Mouse (Mus musculus): ENCODE results near the gene Eipr1. TPM values are rescaled to one million over a fixed set of nuclear protein-coding genes. Genes with fewer than 3 reads are reported as not detected.

Eipr1 gene
- polyA plus RNA-seq, 1 experiment from 2014 or later: 22.4 TPM

DNA sequence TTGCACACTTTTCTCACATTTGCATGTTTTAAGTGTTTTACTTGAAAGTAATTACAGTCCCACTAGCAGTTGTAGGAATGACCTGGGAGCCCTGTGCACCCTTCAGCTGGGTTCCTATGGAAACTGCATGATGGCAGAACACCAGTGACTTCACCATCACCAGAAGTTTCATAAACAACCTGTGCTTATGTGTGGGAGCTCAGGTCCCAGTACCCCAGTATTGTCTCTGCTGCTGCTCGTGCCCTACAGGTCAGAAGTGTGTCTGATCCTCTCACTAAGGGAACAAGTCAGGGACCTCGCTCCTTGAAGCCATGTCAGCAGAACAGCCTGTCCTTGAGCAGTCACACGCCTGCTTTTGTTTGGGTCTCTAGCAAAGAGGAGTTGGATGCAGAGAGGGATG lies 78.9 kb downstream of the Eipr1 start:
- no peak for TF ChIP-seq EP300 (optimal IDR thresholded peaks at IDR 0.05)
- no peak for TF ChIP-seq CTCF (IDR thresholded peaks at IDR 0.05; ENCODE audit: low read depth)
- Histone ChIP-seq H3K4me2 (replicated peaks; ENCODE audit: low read depth) (no peak overlapping the region), H3K27me3 (ENCODE audit: control insufficient read depth, insufficient read depth, low read length) (no peaks in the 10 kb centered on the region), H3K4me3 (ENCODE audit: low read depth, low read length) (no peak overlapping the region), H3K27ac (replicated peaks) (no peak overlapping the region), H3K9ac (ENCODE audit: low read length) (no peak overlapping the region), H3K4me1 (replicated peaks; ENCODE audit: control insufficient read depth, insufficient read depth) (no peaks in the 10 kb centered on the region), H3K9me3 (ENCODE audit: control insufficient read depth, low read length) (no peaks in the 10 kb centered on the region), H3K36me3 (ENCODE audit: control insufficient read depth, insufficient read depth, low read length) (no peaks in the 10 kb centered on the region)
- no peak for DNase-seq (ENCODE audit: low spot score)
- WGBS: 82% methylated on average over 3 of the region's 3 CpGs
- ATAC-seq (ENCODE audit: low FRiP score, low TSS enrichment): no peak

DNA sequence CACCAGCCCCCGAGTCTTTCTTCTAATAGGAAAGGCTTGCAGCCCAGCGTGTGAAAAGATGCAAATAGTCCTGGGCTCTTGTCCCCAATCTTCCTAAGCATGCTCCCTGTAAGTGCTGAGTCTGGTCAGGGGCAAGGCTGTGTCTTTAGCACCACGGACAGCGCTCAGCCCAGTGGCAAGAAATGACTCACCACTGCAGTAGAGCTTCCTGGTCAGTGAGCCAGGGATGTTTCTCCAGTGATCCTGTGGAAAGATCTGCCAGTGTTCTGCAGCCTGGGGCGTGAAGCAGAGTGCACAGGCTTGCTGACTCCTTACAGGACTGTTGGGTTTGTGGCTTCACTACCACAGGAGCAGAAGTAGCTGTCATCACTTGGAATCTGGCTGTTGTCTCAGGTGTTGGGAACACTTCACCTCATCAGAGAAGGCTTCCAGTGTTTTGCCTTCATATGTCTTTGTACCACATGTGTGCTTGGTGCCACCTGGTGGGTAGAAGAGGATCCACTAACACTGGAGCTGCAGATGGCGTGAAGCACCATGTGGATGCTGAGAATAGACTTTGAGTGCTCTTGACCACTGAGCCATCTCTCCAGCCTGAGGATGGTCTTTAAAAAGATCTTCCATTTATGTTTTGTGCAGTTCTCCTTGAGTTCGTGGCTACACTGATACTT lies 79.6 kb downstream of the Eipr1 start:
- H3K4me3 ChIP-seq (ENCODE audit: low read depth, low read length): no peak overlapping the region
- H3K36me3 ChIP-seq (ENCODE audit: control insufficient read depth, insufficient read depth, low read length): no peaks in the 10 kb centered on the region
- no peak overlapping the region for H3K27ac ChIP-seq (replicated peaks)
- TF ChIP-seq CTCF (IDR thresholded peaks at IDR 0.05; ENCODE audit: low read depth) (peak; percentile 64), EP300 (optimal IDR thresholded peaks at IDR 0.05) (no peak)
- 35% methylated on average over 7 of the region's 7 CpGs for WGBS
- H3K4me2 ChIP-seq (replicated peaks; ENCODE audit: low read depth): no peak overlapping the region
- ATAC-seq (ENCODE audit: low FRiP score, low TSS enrichment) (peak; percentile 76), DNase-seq (ENCODE audit: low spot score) (peak; percentile 81)
- no peaks in the 10 kb centered on the region for H3K9me3 ChIP-seq (ENCODE audit: control insufficient read depth, low read length)
- no peaks in the 10 kb centered on the region for H3K27me3 ChIP-seq (ENCODE audit: control insufficient read depth, insufficient read depth, low read length)
- H3K4me1 ChIP-seq (replicated peaks; ENCODE audit: control insufficient read depth, insufficient read depth): no peaks in the 10 kb centered on the region
- H3K9ac ChIP-seq (ENCODE audit: low read length): no peak overlapping the region

DNA sequence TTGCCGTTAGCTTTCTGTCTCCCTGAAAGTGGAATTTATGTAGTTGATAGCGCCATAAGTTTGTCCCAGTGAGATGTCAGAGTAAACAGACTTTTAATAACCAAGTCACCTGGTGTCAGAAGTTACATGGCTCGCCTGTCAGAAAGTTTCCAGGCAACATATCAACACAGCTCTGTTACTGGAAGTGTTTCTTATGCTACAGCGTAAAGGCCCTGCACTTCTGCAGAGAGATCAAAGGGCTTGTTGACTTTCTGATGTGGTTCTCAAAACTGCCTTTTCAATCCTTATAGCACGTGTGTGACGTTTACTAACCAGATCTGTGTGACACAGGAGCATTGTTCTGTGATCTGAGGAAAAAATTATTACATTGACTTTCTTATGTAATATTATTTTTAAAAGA lies 82.7 kb downstream of the Eipr1 start:
- Histone ChIP-seq H3K9ac (ENCODE audit: low read length) (no peak overlapping the region), H3K36me3 (ENCODE audit: control insufficient read depth, insufficient read depth, low read length) (no peaks in the 10 kb centered on the region), H3K9me3 (ENCODE audit: control insufficient read depth, low read length) (no peaks in the 10 kb centered on the region), H3K27ac (replicated peaks) (no peak overlapping the region), H3K4me2 (replicated peaks; ENCODE audit: low read depth) (no peak overlapping the region), H3K27me3 (ENCODE audit: control insufficient read depth, insufficient read depth, low read length) (no peaks in the 10 kb centered on the region), H3K4me1 (replicated peaks; ENCODE audit: control insufficient read depth, insufficient read depth) (no peaks in the 10 kb centered on the region), H3K4me3 (ENCODE audit: low read depth, low read length) (no peak overlapping the region)
- TF ChIP-seq EP300 (optimal IDR thresholded peaks at IDR 0.05): no peak
- no peak for TF ChIP-seq CTCF (IDR thresholded peaks at IDR 0.05; ENCODE audit: low read depth)
- DNase-seq (ENCODE audit: low spot score): no peak
- ATAC-seq (ENCODE audit: low FRiP score, low TSS enrichment): no peak
- WGBS: 51% methylated on average over 6 of the region's 6 CpGs

DNA sequence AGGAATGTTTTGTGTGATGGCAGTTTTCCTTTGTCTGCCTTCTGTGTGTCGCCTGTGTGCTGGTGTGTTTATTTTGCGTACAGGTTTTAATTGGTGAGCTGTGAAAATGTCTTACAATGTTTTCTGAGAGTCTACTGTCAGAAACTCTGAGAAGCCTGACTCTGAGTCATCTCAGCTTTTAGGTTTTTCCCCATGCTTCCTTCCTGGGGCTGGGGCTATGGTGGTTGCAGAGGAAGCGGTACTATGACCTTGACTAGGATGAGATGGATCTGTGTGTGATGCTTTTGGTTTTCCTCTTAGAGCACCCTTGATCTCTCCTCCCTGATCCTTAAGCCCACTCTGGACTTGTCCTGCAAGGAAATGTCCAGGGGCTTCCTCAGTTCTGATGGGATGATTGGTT lies 84.1 kb downstream of the Eipr1 start:
- Histone ChIP-seq H3K4me1 (replicated peaks; ENCODE audit: control insufficient read depth, insufficient read depth) (no peaks in the 10 kb centered on the region), H3K27ac (replicated peaks) (no peak overlapping the region), H3K9me3 (ENCODE audit: control insufficient read depth, low read length) (no peaks in the 10 kb centered on the region), H3K9ac (ENCODE audit: low read length) (no peak overlapping the region), H3K27me3 (ENCODE audit: control insufficient read depth, insufficient read depth, low read length) (no peaks in the 10 kb centered on the region), H3K4me2 (replicated peaks; ENCODE audit: low read depth) (no peak overlapping the region), H3K4me3 (ENCODE audit: low read depth, low read length) (no peak overlapping the region), H3K36me3 (ENCODE audit: control insufficient read depth, insufficient read depth, low read length) (no peaks in the 10 kb centered on the region)
- ATAC-seq (ENCODE audit: low FRiP score, low TSS enrichment): no peak
- WGBS: 87% methylated on average over 3 of the region's 3 CpGs
- no peak for TF ChIP-seq CTCF (IDR thresholded peaks at IDR 0.05; ENCODE audit: low read depth)
- DNase-seq (ENCODE audit: low spot score): no peak

DNA sequence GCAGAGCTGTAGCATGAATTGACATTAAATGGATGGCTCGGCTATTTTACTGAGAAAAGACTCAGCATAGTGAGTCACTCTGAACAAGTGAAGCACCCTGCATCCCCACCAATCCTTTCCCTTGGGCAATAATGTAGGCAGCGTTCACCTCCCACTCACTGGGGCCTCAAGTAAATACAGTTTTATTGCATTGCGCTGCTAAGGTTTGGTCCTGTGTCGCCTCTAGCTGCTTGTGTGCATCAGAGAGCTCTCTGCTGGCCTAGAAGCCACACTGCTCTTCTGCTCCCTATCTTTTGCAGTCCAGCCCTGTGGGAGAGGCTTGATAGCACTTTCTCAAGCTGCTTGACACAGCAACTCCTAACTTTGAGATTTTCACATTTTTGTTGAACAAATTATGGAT lies 86.7 kb downstream of the Eipr1 start:
- Histone ChIP-seq H3K4me1 (replicated peaks; ENCODE audit: control insufficient read depth, insufficient read depth) (no peaks in the 10 kb centered on the region), H3K9me3 (ENCODE audit: control insufficient read depth, low read length) (no peaks in the 10 kb centered on the region), H3K27me3 (ENCODE audit: control insufficient read depth, insufficient read depth, low read length) (no peaks in the 10 kb centered on the region), H3K4me3 (ENCODE audit: low read depth, low read length) (no peak overlapping the region), H3K27ac (replicated peaks) (no peak overlapping the region), H3K36me3 (ENCODE audit: control insufficient read depth, insufficient read depth, low read length) (no peaks in the 10 kb centered on the region), H3K9ac (ENCODE audit: low read length) (no peak overlapping the region), H3K4me2 (replicated peaks; ENCODE audit: low read depth) (no peak overlapping the region)
- no peak for TF ChIP-seq EP300 (optimal IDR thresholded peaks at IDR 0.05)
- TF ChIP-seq CTCF (IDR thresholded peaks at IDR 0.05; ENCODE audit: low read depth): no peak
- ATAC-seq (ENCODE audit: low FRiP score, low TSS enrichment): no peak
- WGBS: 72% methylated on average over 4 of the region's 4 CpGs
- DNase-seq (ENCODE audit: low spot score): no peak

DNA sequence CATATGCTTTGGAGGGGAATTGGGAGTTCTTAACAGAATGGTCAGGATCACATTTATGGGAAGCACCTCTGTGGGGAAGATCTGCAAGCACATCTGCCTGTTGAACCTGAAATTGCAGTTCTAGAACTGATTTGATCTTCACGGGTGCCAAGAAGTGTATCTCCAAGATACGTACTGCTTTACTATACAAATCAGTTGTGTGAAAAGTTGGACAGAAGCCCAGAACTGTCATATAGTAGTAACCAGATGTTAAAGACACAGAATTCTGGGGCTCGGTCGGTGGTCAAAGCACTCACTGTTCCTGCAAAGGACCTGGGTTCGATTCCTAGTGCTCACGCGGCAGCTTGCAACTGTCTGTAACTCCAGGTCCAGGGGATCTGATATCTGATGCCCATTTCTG lies 87.4 kb downstream of the Eipr1 start:
- Histone ChIP-seq H3K27ac (replicated peaks) (no peak overlapping the region), H3K36me3 (ENCODE audit: control insufficient read depth, insufficient read depth, low read length) (no peaks in the 10 kb centered on the region), H3K9me3 (ENCODE audit: control insufficient read depth, low read length) (no peaks in the 10 kb centered on the region), H3K27me3 (ENCODE audit: control insufficient read depth, insufficient read depth, low read length) (no peaks in the 10 kb centered on the region), H3K4me3 (ENCODE audit: low read depth, low read length) (no peak overlapping the region), H3K9ac (ENCODE audit: low read length) (no peak overlapping the region), H3K4me2 (replicated peaks; ENCODE audit: low read depth) (no peak overlapping the region), H3K4me1 (replicated peaks; ENCODE audit: control insufficient read depth, insufficient read depth) (no peaks in the 10 kb centered on the region)
- DNase-seq (ENCODE audit: low spot score) (no peak), ATAC-seq (ENCODE audit: low FRiP score, low TSS enrichment) (no peak)
- WGBS: 68% methylated on average over 7 of the region's 7 CpGs
- TF ChIP-seq EP300 (optimal IDR thresholded peaks at IDR 0.05) (no peak), CTCF (IDR thresholded peaks at IDR 0.05; ENCODE audit: low read depth) (no peak)
